ENCODE assay signal across 21 mouse cellular contexts in the genomic region with DNA sequence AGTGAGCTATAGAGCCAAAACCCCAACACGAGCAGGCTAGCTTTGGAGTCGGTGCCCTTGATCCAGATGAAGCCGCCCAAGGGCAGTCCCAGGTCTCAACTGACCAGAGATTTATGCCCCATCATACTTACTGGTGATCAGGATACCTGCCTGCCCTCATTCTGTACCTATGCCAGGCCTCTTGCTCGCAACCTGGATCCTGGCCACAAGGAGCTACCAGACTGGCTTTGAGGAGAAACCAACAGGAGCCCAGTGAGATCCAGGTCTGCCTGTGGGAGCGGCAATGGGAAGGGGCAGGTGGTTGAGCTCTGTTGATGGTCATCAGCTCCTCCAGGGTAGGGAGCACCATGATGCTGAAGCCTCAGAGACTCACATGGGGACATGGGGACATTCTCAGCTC. TPM values are rescaled to one million over a fixed set of nuclear protein-coding genes. Genes with fewer than 3 reads are reported as not detected.
"Had no signal": no experiment of that assay in that cellular context is flagged by ENCODE, and none has a peak within 500 bp of the region (broad histone marks: within the 10 kb centered on the region; RNA-seq: fewer than 3 reads in every experiment).

No protein-coding gene starts in this region.

- DNase-seq: kidney, adult 2 months; kidney, postnatal 36 days; liver, postnatal 0 days; lung, embryonic 14.5 days; midbrain, embryonic 14.5 days; right cerebral cortex, adult 18-20 months; right cerebral cortex, postnatal 14 days; right cerebral cortex, postnatal 4 days; thymus, adult 2 months; thymus, postnatal 14 days; thymus, postnatal 4 days had no signal

- H3K27ac ChIP-seq: kidney, postnatal 0 days; limb, embryonic 12.5 days; limb, embryonic 15.5 days; liver, embryonic 14.5 days; macrophage; neural tube, embryonic 12.5 days; neural tube, embryonic 15.5 days; stomach, postnatal 0 days had no signal

- H3K4me2 ChIP-seq: limb, embryonic 12.5 days; limb, embryonic 15.5 days; liver, embryonic 11.5 days; lung, embryonic 14.5 days; neural tube, embryonic 12.5 days; neural tube, embryonic 15.5 days had no signal

- H3K36me3 ChIP-seq: limb, embryonic 15.5 days; neural tube, embryonic 12.5 days; neural tube, embryonic 15.5 days had no signal

- H3K9me3 ChIP-seq: limb, embryonic 12.5 days; limb, embryonic 15.5 days; neural tube, embryonic 12.5 days; neural tube, embryonic 15.5 days had no signal

- ATAC-seq: liver, postnatal 0 days; lung, postnatal 0 days had no signal

- H3K4me3 ChIP-seq: limb, embryonic 12.5 days; limb, embryonic 15.5 days; neural tube, embryonic 12.5 days; neural tube, embryonic 15.5 days had no signal

- H3K9ac ChIP-seq: limb, embryonic 12.5 days; limb, embryonic 15.5 days; liver, embryonic 14.5 days; liver, postnatal 0 days; lung, embryonic 14.5 days; neural tube, embryonic 12.5 days; neural tube, embryonic 15.5 days had no signal

- H3K27me3 ChIP-seq: neural tube, embryonic 15.5 days had no signal

RNA-seq across cellular contexts. Expression of a gene that starts 12.5 kb away (rescaled TPM):
- polyA plus RNA-seq: macrophage had no signal
